Mouse (Mus musculus) liver, embryonic 16.5 days (tissue): ENCODE measurements around the gene Mbnl1. TPM values are rescaled to one million over a fixed set of nuclear protein-coding genes. Genes with fewer than 3 reads are reported as not detected.

Experiments used
- ATAC-seq: fragments of 200-750 bp; cut with Nextera tagmentation; 2 replicates; pipeline ENCODE4 v1.8.0; 2017; ENCODE audit warnings: low read depth, mild to moderate bottlenecking, moderate number of reproducible peaks, moderate library complexity
- H3K27ac ChIP-seq: fragments of 300-500 bp; sonication (generic); 2 replicates; pipeline ENCODE4 v1.5.1; 2014; ENCODE audit warnings: mild to moderate bottlenecking, low read length
- H3K27me3 ChIP-seq: fragments of 300-500 bp; sonication (generic); 2 replicates; pipeline ENCODE4 v1.6.1; 2014; ENCODE audit warnings: low read depth, low read length, mixed read lengths; ENCODE audit not compliant: control insufficient read depth, insufficient read depth
- H3K36me3 ChIP-seq: fragments of 300-500 bp; sonication (generic); 2 replicates; pipeline ENCODE4 v1.6.1; 2014; ENCODE audit warnings: mild to moderate bottlenecking; ENCODE audit not compliant: control insufficient read depth, insufficient read depth
- H3K4me1 ChIP-seq: fragments of 300-500 bp; sonication (generic); 2 replicates; pipeline ENCODE4 v1.6.1; 2014; ENCODE audit warnings: low read depth, low read length, mixed read lengths; ENCODE audit not compliant: control insufficient read depth
- H3K4me2 ChIP-seq: fragments of 300-500 bp; sonication (generic); 2 replicates; pipeline ENCODE4 v1.6.1; 2014; ENCODE audit warnings: low read depth, low read length, mixed read lengths
- H3K4me3 ChIP-seq: fragments of 300-500 bp; sonication (generic); 2 replicates; pipeline ENCODE4 v1.5.1; 2014; ENCODE audit warnings: low read depth, mild to moderate bottlenecking, low read length
- H3K9ac ChIP-seq: fragments of 300-500 bp; sonication (generic); 2 replicates; pipeline ENCODE4 v1.6.1; 2014; ENCODE audit warnings: low read depth, low read length
- H3K9me3 ChIP-seq: fragments of 300-500 bp; sonication (generic); replicated peaks from 2 replicates; pipeline ENCODE4 v1.6.1; 2016; ENCODE audit warnings: low read length; ENCODE audit not compliant: control insufficient read depth
- WGBS: fragments of 180-500 bp; shearing (Covaris S2); extraction: QIAGEN DNeasy Blood & Tissue Kit; methylation state at CpG from one replicate; pipeline ENCODE4 v1.1.7; 2014; ENCODE audit not compliant: insufficient replicate concordance; 5-methylcytosine and 5-hydroxymethylcytosine counted together
- polyA plus RNA-seq: library from polyadenylated mRNA; unstranded; fragments of >200 nt; fragmentation: Nextera tagmentation; extraction: Ambion mirVana; gene quantifications from 2 replicates; pipeline ENCODE4 v1.2.1, GENCODE M21; 2015

Mbnl1 gene
- polyA plus RNA-seq, 1 experiment from 2014 or later = 88.7 TPM

DNA sequence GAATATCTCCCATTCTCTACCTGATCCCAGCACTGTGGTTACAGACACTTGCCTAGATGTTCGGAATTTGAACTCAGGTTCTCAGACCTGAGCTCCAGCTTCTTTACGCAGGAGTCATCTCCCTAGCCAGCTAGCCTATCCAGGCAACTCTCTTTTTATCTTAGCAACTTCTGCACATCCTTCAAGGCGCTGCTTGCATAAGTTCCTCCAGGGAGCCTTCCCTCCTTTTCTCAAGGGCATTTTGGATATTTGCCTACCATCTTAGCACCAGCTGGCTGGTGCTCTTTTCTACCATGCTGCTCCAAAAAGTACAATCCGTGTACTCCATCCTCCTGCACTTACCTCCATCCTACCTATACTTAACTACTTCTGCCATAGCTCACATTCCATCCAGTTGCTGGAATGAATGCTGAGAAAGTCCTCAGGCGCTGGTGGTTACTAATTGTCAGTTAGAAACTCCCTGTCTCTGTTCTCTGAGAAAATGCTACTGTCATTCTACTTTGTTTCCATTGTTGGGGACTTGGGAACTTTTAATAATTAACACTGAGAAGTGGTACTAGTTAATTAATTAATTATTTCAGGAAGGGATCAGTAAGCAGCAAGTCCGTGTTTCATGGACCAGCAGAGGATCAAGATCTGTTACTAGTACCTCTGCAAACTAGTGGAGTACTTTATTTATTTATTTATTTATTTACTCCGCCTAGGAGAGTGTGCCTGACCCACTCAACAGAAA is 27.3 kb downstream of the Mbnl1 start:
- no peaks in the 10 kb centered on the region for H3K27me3 ChIP-seq
- H3K9me3 ChIP-seq = no peaks in the 10 kb centered on the region
- H3K4me2 ChIP-seq = peak overlapping the region; percentile 83
- H3K27ac ChIP-seq = peak overlapping the region; percentile 96
- H3K4me1 ChIP-seq = peaks cover 38% of the 10 kb centered on the region
- peak overlapping the region; percentile 98 for H3K4me3 ChIP-seq
- H3K36me3 ChIP-seq = no peaks in the 10 kb centered on the region
- no peak for ATAC-seq
- WGBS = 24% methylated on average over 7 of the region's 7 CpGs
- H3K9ac ChIP-seq = peak overlapping the region; percentile 98

DNA sequence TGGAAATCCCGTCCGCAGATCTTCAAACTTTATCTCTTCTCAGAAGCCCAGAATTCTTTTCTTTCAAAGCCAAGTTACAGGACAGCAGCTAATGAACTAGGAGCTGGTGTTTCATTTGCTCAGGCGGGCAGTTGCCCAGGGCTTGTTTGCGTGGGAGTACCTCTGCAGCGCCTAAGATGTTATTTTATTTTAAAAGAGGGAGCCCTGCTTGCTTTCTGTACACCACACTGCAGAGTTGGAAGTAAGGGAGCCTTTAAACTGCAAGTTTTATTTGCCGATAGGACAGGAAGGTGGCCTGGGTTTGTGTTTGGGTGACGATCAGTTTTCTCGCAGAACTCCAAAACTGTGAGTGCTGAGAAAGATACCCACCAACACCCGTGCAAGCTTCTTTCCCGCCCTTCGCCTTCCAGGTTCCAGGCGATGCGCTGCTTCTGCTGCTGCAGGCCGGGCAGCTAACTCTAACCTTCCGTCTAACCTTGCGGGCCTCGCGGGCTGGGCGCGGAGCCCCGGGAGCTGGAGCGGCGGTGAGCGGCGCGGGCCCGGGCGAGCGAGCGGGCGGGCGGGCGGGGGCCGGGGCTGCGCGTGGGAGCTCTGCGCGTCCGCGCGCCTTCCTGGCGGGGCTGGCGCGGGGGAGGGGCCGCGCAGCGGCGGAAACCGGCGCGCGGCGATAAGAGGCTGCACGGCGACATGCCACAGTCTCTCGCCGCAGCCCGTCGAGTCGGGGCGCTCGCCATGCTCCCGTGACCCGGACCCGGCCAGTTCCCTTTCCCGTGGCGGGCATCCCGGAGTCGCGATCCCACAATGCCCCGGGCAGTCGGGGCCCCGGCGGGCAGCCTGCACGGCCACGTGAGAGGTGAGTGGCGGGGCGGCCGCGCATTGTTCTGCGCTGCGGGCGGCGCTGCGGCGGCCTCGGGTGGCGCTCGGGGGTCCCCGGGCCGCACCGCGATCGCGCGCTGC is 28.2 kb downstream of the Mbnl1 start:
- Histone ChIP-seq H3K9me3 (no peaks in the 10 kb centered on the region), H3K4me2 (peak overlapping the region; percentile 83), H3K9ac (peak overlapping the region; percentile 98), H3K4me3 (peak overlapping the region; percentile 98), H3K36me3 (no peaks in the 10 kb centered on the region), H3K27ac (peak overlapping the region; percentile 96), H3K27me3 (no peaks in the 10 kb centered on the region), H3K4me1 (peaks cover 41% of the 10 kb centered on the region)
- under 1% methylated on average over 77 of the region's 96 CpGs for WGBS
- peak; percentile 91 for ATAC-seq

DNA sequence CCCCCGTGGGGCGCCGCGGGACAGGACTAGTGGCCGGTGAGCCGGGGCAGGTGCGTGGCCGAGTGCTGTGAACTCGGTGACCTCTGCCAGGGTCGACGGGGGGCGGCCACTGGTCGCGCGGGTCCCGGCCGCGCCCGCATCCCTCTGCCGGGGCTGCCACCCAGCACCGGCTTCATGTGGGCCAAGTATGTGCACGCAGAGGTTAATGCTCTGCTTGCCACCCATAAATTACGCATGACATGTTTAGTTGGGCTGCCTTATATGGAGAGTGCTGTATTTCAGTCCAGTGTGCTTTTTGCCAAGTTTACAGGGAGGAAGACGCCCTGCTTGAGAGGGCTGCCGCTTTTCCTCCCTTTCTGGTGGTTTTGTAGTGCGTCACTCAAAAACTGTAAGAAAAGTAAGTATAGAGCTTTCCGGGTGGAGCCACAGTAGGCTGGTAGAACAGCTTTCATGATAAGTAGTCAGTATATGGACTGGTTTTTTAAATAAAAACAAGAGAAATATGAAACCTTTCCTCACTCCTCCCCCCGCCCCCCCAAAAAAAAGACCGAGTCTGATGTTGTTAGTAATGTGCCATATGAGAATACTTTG is 29.0 kb downstream of the Mbnl1 start:
- Histone ChIP-seq H3K27me3 (no peaks in the 10 kb centered on the region), H3K4me2 (peak overlapping the region; percentile 83), H3K27ac (peak overlapping the region; percentile 96), H3K4me1 (peaks cover 41% of the 10 kb centered on the region), H3K9me3 (no peaks in the 10 kb centered on the region), H3K9ac (peak overlapping the region; percentile 98), H3K4me3 (peak overlapping the region; percentile 98), H3K36me3 (no peaks in the 10 kb centered on the region)
- under 1% methylated on average over 29 of the region's 29 CpGs for WGBS
- peak; percentile 39 for ATAC-seq

DNA sequence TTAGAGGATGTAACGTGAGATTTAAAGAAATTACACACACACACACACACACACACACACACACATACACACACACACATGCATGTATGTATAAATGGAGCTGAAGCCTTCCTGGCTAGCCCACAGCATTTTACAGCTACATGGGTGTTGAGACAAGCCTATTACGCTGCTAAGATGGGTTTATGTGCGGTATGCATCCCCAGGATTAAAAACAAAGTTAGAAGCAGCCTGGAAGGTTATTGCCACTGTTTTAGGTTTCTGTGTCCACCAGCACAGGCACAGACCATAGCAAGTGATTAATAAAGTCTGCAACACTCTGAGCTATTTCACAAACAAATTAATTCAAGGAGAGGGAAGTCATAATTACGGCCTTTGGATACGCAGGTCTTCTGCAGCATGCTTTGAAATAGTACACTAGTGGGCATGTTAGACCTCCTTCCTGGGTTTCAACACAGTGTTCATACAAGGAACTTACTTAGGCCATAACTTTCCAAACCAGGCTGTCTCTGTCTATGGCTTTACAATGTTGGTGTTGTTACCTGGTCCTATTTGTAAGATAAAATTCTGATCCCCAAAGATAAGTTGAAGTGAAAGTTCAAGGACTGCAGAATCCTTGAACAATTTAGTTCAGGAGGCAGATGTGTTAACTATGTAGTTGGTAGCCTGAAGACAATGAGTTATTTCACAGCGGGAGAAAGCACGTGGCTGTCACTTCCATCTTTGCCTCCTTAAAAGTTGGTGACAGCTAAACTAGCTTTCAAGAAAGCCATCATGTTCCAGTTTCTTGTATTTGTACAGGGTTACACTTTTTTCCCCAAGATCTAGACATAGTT is 29.7 kb downstream of the Mbnl1 start:
- Histone ChIP-seq H3K36me3 (no peaks in the 10 kb centered on the region), H3K27me3 (no peaks in the 10 kb centered on the region), H3K4me1 (peaks cover 44% of the 10 kb centered on the region), H3K9me3 (no peaks in the 10 kb centered on the region), H3K27ac (peak overlapping the region; percentile 96), H3K4me3 (peak overlapping the region; percentile 98), H3K9ac (peak overlapping the region; percentile 98), H3K4me2 (peak overlapping the region; percentile 83)
- ATAC-seq = no peak
- 9% methylated on average over 7 of the region's 7 CpGs for WGBS

DNA sequence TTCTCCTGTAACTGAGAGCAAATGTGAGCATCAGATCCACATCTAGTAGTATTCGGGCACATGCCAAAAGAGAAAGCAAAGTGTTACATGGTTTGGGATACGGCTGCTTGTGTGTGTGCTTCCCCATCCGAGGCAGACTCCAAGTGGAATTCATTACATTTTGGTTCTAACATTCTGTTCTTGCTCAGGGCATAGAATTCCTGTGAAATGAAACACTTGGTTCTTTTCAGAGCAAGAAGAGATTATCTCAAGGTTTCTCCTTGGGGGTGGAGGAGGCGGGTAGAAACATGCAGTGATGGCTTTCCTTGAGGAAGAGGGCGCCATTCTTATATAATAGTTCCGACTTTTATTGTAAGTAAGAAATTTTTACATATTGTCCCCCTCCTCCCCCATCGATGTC is 30.6 kb downstream of the Mbnl1 start:
- H3K4me2 ChIP-seq = peak overlapping the region; percentile 83
- no peaks in the 10 kb centered on the region for H3K36me3 ChIP-seq
- H3K27me3 ChIP-seq = no peaks in the 10 kb centered on the region
- H3K27ac ChIP-seq = peak overlapping the region; percentile 96
- no peak for ATAC-seq
- H3K9me3 ChIP-seq = no peaks in the 10 kb centered on the region
- peak overlapping the region; percentile 98 for H3K9ac ChIP-seq
- peaks cover 47% of the 10 kb centered on the region for H3K4me1 ChIP-seq
- H3K4me3 ChIP-seq = peak overlapping the region; percentile 98
- 15% methylated on average over 7 of the region's 7 CpGs for WGBS

DNA sequence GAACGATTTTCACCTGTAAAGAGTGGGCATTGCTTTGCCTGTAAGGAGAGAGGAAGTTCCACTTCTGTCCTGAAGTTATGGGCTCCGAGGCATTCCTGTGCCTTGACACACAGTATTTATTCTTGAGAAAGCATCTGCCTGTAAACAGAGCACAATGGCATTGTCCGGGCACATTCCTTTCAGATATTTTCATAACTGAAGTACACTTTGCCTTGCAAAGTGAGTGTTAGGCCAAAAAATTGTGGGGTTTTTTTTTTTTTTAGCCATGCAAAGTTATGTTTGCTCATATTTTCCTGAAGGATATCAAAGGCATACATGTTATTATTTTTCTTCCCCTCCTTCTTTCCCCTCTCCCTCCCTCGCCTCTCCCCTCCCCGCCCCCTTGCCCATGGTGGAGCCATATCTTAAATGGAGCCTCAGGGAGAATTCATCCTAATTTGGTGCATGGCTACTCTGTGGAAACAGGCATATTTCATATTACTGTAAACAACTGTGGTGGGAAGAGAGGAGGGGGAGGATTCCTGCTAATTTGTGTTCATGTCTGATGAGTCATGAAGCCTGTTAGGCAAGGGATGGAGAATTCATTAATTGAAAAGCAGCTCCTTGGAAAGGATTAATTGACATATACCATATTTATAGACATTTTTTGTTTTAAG is 32.3 kb downstream of the Mbnl1 start:
- peaks cover 39% of the 10 kb centered on the region for H3K4me1 ChIP-seq
- peak overlapping the region; percentile 21; the same call in 1 of the 2 replicates for H3K4me3 ChIP-seq
- 51% methylated on average over 5 of the region's 5 CpGs for WGBS
- peak overlapping the region; percentile 44 for H3K27ac ChIP-seq
- H3K9me3 ChIP-seq = no peaks in the 10 kb centered on the region
- H3K27me3 ChIP-seq = no peaks in the 10 kb centered on the region
- no peaks in the 10 kb centered on the region for H3K36me3 ChIP-seq
- H3K9ac ChIP-seq = peak overlapping the region; percentile 37
- H3K4me2 ChIP-seq = peak overlapping the region; percentile 83
- no peak for ATAC-seq

DNA sequence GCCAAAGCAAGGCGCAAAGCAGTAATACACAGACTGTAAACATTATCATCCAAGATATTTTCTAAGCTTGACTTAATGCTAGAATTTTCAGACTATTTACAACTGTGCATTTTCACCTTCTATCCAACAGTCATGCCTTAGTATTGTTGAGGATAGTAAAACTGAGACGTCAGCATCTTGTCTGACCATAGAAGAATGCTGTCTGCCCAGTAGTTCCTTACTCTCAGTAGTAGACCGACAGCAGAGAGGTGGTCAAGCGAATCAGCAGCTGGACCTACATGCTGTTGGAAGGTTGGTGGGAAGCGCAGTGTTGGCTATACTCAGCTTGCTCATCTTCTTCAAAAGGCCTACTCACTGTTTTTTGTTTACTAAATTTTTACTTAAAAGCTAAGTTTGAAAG is 34.2 kb downstream of the Mbnl1 start:
- Histone ChIP-seq H3K9ac (no peak overlapping the region), H3K4me3 (no peak overlapping the region), H3K4me2 (no peak overlapping the region), H3K27me3 (no peaks in the 10 kb centered on the region), H3K4me1 (peaks cover 42% of the 10 kb centered on the region), H3K27ac (no peak overlapping the region), H3K36me3 (no peaks in the 10 kb centered on the region), H3K9me3 (no peaks in the 10 kb centered on the region)
- no peak for ATAC-seq
- WGBS = 76% methylated on average over 5 of the region's 5 CpGs

DNA sequence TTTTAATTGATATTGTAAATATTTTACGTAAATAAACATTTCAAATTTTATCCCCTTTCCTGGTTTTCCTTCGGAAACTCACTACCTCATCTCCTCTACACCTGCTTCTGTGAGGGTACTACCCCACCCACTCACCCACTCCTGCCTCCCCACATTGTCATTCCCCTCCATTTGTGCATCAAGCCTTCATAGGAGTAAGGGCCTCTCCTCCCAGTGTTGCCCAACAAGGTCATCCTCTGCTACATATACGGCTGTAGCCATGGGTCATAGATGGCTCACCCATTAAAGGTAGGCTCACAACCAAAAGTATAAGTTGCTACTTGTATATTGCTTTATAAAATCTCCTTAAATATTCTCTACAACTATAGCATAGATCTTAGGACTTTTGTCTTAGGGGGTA is 34.9 kb downstream of the Mbnl1 start:
- no peak overlapping the region for H3K27ac ChIP-seq
- H3K4me1 ChIP-seq = peaks cover 39% of the 10 kb centered on the region
- 80% methylated on average over 3 of the region's 3 CpGs for WGBS

More for the DNA sequence above, 34.9 kb downstream of the Mbnl1 start:
- Histone ChIP-seq H3K9me3 (no peaks in the 10 kb centered on the region), H3K36me3 (no peaks in the 10 kb centered on the region), H3K9ac (no peak overlapping the region), H3K27me3 (no peaks in the 10 kb centered on the region), H3K4me2 (no peak overlapping the region), H3K4me3 (no peak overlapping the region)
- ATAC-seq = no peak
